Mouse (Mus musculus) T-helper 17 cell (primary cell): ENCODE measurements at regions not wholly inside any gene's neighbourhood (a gene's known extent, or its start where the extent isn't known, plus 50 kb on each side); places are given as distances from the start of the nearest gene placed in this dataset.

Experiments
- in situ Hi-C, 2 experiments: fragments of 300-600 bp; cut with MboI, MseI; formaldehyde crosslinking; loops; 1 replicate in 1 of 2; 2 replicates in 1 of 2; pipeline ENCODE4 v1.15.1; 2025; ENCODE audit warnings: high pct_unique_total_duplicates in 2 of 2

- in situ Hi-C loops = no loop called here
Measured at GRCm38 (mm10) chr13:72691783-72692729, 63.4 kb downstream of the Irx2 start.

GRCm38 (mm10) chr13:72707469-72707868, 78.8 kb downstream of the Irx2 start:
- in situ Hi-C loops = no loop called here

GRCm38 (mm10) chr13:72708728-72709127, 80.1 kb downstream of the Irx2 start:
- in situ Hi-C loops = no loop called here

- in situ Hi-C loops = no loop called here
Measured at GRCm38 (mm10) chr13:72710051-72710450, 81.4 kb downstream of the Irx2 start.

GRCm38 (mm10) chr13:72711136-72711535, 82.5 kb downstream of the Irx2 start:
- in situ Hi-C loops = no loop called here

- in situ Hi-C loops = no loop called here
Measured at GRCm38 (mm10) chr13:72711842-72712330, 83.3 kb downstream of the Irx2 start.

GRCm38 (mm10) chr13:72714793-72715192, 86.2 kb downstream of the Irx2 start:
- in situ Hi-C loops = no loop called here

- in situ Hi-C loops = no loop called here
Measured at GRCm38 (mm10) chr13:72715959-72716680, 87.5 kb downstream of the Irx2 start.

- in situ Hi-C loops = no loop called here
Measured at GRCm38 (mm10) chr13:72727126-72727525, 98.5 kb downstream of the Irx2 start.

GRCm38 (mm10) chr13:72735916-72736315, 107.3 kb downstream of the Irx2 start:
- in situ Hi-C loops = no loop called here

- in situ Hi-C loops = no loop called here
Measured at GRCm38 (mm10) chr13:72736992-72737391, 108.4 kb downstream of the Irx2 start.

- in situ Hi-C loops = no loop called here
Measured at GRCm38 (mm10) chr13:72747187-72747586, 118.6 kb downstream of the Irx2 start.

GRCm38 (mm10) chr13:72755036-72755435, 126.4 kb downstream of the Irx2 start:
- in situ Hi-C loops = no loop called here

GRCm38 (mm10) chr13:72762481-72762880, 133.9 kb downstream of the Irx2 start:
- in situ Hi-C loops = no loop called here

GRCm38 (mm10) chr13:72763337-72763736, 134.7 kb downstream of the Irx2 start:
- in situ Hi-C loops = no loop called here

- in situ Hi-C loops = no loop called here
Measured at GRCm38 (mm10) chr13:72767306-72767705, 138.7 kb downstream of the Irx2 start.

- in situ Hi-C loops = no loop called here
Measured at GRCm38 (mm10) chr13:72769007-72769595, 140.5 kb downstream of the Irx2 start.

GRCm38 (mm10) chr13:72783026-72783726, 154.6 kb downstream of the Irx2 start:
- in situ Hi-C loops = no loop called here

GRCm38 (mm10) chr13:72783727-72784070, 155.1 kb downstream of the Irx2 start:
- in situ Hi-C loops = no loop called here

- in situ Hi-C loops = no loop called here
Measured at GRCm38 (mm10) chr13:72792695-72793094, 164.1 kb downstream of the Irx2 start.

- in situ Hi-C loops = no loop called here
Measured at GRCm38 (mm10) chr13:72800021-72800420, 171.4 kb downstream of the Irx2 start.

- in situ Hi-C loops = no loop called here
Measured at GRCm38 (mm10) chr13:72800546-72800945, 171.9 kb downstream of the Irx2 start.
